Mouse (Mus musculus): ENCODE data around the gene Nudt4. TPM values are rescaled to one million over a fixed set of nuclear protein-coding genes. Genes with fewer than 3 reads are reported as not detected.

The Nudt4 gene
- polyA plus RNA-seq (2017; shearing (Covaris generic)): 5.3 TPM

DNA sequence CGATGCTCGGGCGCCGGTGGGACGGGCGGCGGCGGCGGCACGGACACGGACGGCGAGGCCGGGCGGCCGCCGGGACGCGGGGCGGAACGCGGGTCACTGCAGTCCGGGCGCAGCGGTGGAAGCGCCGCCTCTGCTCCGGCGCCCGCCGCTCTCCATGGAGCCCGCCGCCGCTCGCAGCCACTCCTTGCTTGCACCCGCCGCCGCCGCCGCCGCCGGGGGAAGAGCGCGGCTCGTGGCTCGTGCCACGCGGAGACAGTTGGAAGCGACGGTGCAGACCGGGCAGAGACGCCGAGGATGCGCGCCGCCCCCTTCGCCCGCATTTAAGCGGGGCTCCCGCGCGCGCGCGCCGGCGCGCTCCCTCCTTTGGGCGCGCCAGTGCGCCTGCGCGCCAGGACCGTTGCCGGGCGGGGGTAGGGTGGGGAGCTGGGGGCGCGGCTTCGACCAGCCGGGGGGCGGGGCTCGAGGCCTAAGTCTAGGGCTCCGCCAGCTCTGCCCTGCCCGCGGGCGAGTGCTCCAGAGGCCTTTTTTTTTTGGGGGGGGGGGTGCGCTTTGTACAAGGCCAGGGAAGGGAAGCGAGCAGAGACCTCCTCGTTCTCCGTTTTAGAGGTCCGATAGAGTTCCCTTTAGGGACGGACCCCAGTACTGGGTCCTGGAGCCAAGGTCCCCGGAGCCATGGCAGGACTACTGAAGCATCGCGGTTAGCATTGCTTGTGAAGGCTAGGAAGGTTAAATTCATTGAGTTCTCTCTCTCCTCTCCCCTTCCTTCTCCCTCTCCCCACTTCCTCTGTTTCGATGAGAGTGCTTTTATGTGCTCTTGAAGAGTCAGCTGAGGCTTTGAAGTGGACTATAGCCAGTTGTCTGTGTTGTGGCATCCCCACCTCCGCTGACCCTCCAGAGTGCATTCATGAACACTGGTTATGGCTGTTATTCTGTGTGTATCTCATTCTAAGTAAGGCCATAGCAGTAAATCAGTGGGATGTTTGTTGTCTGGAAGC is at the start of gene Nudt4:
Gene Nudt4 (minus strand): TSS at position 296 of the 995 bp plus-strand sequence.

DNA sequence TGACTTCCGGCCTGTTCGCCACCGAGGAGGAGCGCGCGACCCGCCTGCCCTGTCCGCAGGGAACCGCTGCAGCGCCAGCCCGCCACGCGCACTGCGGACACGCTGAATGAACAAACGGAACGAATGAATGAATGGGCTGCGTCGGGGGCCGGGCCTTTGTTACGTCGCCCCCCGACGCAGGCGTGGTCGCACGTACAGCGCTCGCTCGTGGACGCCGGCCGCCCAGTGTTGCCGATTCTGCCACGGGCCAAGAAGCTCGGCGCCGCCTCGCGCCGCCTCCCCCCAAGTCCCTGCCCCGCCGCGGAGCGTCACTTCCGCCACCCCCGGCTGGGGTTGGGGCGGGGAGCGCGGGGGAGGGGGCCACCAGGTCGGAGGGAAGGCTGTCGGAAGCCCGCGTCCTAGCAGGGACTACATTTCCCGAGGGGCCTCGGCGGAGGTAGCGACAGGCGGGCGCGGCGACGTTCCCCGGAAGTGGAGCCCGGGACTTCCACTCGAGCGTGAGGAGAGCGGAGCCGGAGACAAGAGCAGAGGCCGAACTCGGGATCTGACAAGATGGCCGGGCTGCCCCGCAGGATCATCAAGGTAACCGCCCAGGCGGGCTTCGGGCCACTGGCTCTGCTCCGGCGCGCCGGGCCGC is 49.2 kb downstream of the Nudt4 start, which contains the start of gene Ube2n:
Gene Ube2n (plus strand): TSS at position 490 of the 637 bp plus-strand sequence.

GRCm38 (mm10) chr10:95501463-95502081 is 62.4 kb downstream of the Nudt4 start, which contains the start of gene Mrpl42:
Gene Mrpl42 (minus strand): TSS chr10:95501940.

Other genes starting within 250 kb of the Nudt4 start
- 30.4 TPM for gene Cradd, start 240.0 kb downstream of the Nudt4 start, polyA plus RNA-seq (2017; shearing (Covaris generic))
- 98.7 TPM for gene Socs2, start 147.0 kb downstream of the Nudt4 start, polyA plus RNA-seq (2017; shearing (Covaris generic))
- gene Mrpl42, start 62.2 kb downstream of the Nudt4 start, polyA plus RNA-seq (2017; shearing (Covaris generic)): 176 TPM
- 326 TPM for gene Ube2n, start 49.0 kb downstream of the Nudt4 start, polyA plus RNA-seq (2017; shearing (Covaris generic))
- not detected for gene Anapc15-ps, start 109.3 kb upstream of the Nudt4 start, polyA plus RNA-seq (2017; shearing (Covaris generic))